Comparison of ENCODE assay signal across 8 mouse cellular contexts in genomic region chr17:23546702-23547505, GRCm38 (mm10). TPM values are rescaled to one million over a fixed set of nuclear protein-coding genes. Genes with fewer than 3 reads are reported as not detected.
DNase-seq lines count a peak whose midpoint lies in the region; ATAC-seq and TF ChIP-seq lines count a peak whose summit lies in the region.

No protein-coding gene starts in this region.

- intact Hi-C loops in heart, postnatal 14 days (cut with DNase I), result no loop called here

- DNase-seq in cerebellum, adult 11-12 months, result peak; percentile 82
- DNase-seq in heart, postnatal 14 days, result peak; percentile 83 to 84
- peak; percentile 78 for DNase-seq in large intestine, adult 2 months (ENCODE audit: low read depth, low spot score)
- peak; percentile 89 for DNase-seq in neural tube, embryonic 11.5 days (ENCODE audit: low spot score)

- peaks cover 69% of the 10 kb centered on the region for H3K4me1 ChIP-seq in E14TG2a.4 (replicated peaks; ENCODE audit: low read depth, low read length)
- H3K4me1 ChIP-seq in forebrain, embryonic 15.5 days, result peaks cover 17% of the 10 kb centered on the region
- H3K4me1 ChIP-seq in liver, embryonic 16.5 days (ENCODE audit: control insufficient read depth, low read depth, low read length), result peaks cover 29% of the 10 kb centered on the region
- no peaks in the 10 kb centered on the region for H3K4me1 ChIP-seq in neural tube, embryonic 11.5 days (ENCODE audit: control insufficient read depth, insufficient read depth, low read length)
- H3K4me1 ChIP-seq in stomach, embryonic 15.5 days, result peaks cover 8% of the 10 kb centered on the region

- peak overlapping the region; percentile 59 for H3K9ac ChIP-seq in forebrain, embryonic 15.5 days (replicated peaks)
- H3K9ac ChIP-seq in liver, embryonic 16.5 days (ENCODE audit: low read depth, low read length), result peak overlapping the region; percentile 85
- H3K9ac ChIP-seq in neural tube, embryonic 11.5 days (ENCODE audit: low read length), result peak overlapping the region; percentile 63
- H3K9ac ChIP-seq in stomach, embryonic 15.5 days, result peak overlapping the region; percentile 77

- WGBS in forebrain, embryonic 15.5 days, result under 1% methylated on average over 42 of the region's 42 CpGs
- 1% methylated on average over 42 of the region's 42 CpGs for WGBS in large intestine, adult 2 months
- under 1% methylated on average over 42 of the region's 42 CpGs for WGBS in liver, embryonic 16.5 days (ENCODE audit: insufficient replicate concordance)
- WGBS in neural tube, embryonic 11.5 days, result under 1% methylated on average over 42 of the region's 42 CpGs
- under 1% methylated on average over 42 of the region's 42 CpGs for WGBS in stomach, embryonic 15.5 days

- no peaks in the 10 kb centered on the region for H3K9me3 ChIP-seq in E14TG2a.4 (ENCODE audit: low read length)
- H3K9me3 ChIP-seq in forebrain, embryonic 15.5 days, result no peaks in the 10 kb centered on the region
- no peaks in the 10 kb centered on the region for H3K9me3 ChIP-seq in liver, embryonic 16.5 days (replicated peaks; ENCODE audit: control insufficient read depth, low read length)
- no peaks in the 10 kb centered on the region for H3K9me3 ChIP-seq in neural tube, embryonic 11.5 days (ENCODE audit: control insufficient read depth, low read length)
- no peaks in the 10 kb centered on the region for H3K9me3 ChIP-seq in stomach, embryonic 15.5 days

- no peak for TF ChIP-seq CTCF in E14TG2a.4 (conservative IDR thresholded peaks at IDR 0.05; ENCODE audit: low read length)

- peak overlapping the region; percentile 98 for H3K4me3 ChIP-seq in E14TG2a.4 (replicated peaks; ENCODE audit: low read length)
- H3K4me3 ChIP-seq in forebrain, embryonic 15.5 days, result peak overlapping the region; percentile 81
- H3K4me3 ChIP-seq in liver, embryonic 16.5 days (ENCODE audit: low read depth, low read length), result peak overlapping the region; percentile 76
- peak overlapping the region; percentile 65 for H3K4me3 ChIP-seq in neural tube, embryonic 11.5 days (ENCODE audit: low read depth, low read length)
- H3K4me3 ChIP-seq in stomach, embryonic 15.5 days (replicated peaks), result peak overlapping the region; percentile 77

- H3K27ac ChIP-seq in forebrain, embryonic 15.5 days (replicated peaks), result peak overlapping the region; percentile 42
- H3K27ac ChIP-seq in liver, embryonic 16.5 days (ENCODE audit: low read length), result peak overlapping the region; percentile 85
- H3K27ac ChIP-seq in neural tube, embryonic 11.5 days (ENCODE audit: low read depth, low read length), result peak overlapping the region; percentile 23; the same call in 1 of the 2 replicates
- H3K27ac ChIP-seq in stomach, embryonic 15.5 days, result peak overlapping the region; percentile 89

- peak; percentile 15 for ATAC-seq in forebrain, embryonic 15.5 days (replicated peaks)
- peak; percentile 30 for ATAC-seq in liver, embryonic 16.5 days (ENCODE audit: low read depth)
- peak; percentile 22 for ATAC-seq in neural tube, embryonic 11.5 days (ENCODE audit: insufficient read depth, low FRiP score, low TSS enrichment)
- ATAC-seq in stomach, embryonic 15.5 days (ENCODE audit: insufficient read depth, low FRiP score, low read depth), result peak; percentile 37; the same call in 1 of the 2 replicates

- no peaks in the 10 kb centered on the region; the same call in 1 of the 2 replicates for H3K27me3 ChIP-seq in E14TG2a.4 (ENCODE audit: insufficient read depth, low read length)
- H3K27me3 ChIP-seq in forebrain, embryonic 15.5 days, result no peaks in the 10 kb centered on the region
- H3K27me3 ChIP-seq in liver, embryonic 16.5 days (ENCODE audit: control insufficient read depth, insufficient read depth, low read depth, low read length), result no peaks in the 10 kb centered on the region
- no peaks in the 10 kb centered on the region for H3K27me3 ChIP-seq in neural tube, embryonic 11.5 days (ENCODE audit: control insufficient read depth, insufficient read depth, low read length)
- H3K27me3 ChIP-seq in stomach, embryonic 15.5 days (replicated peaks), result no peaks in the 10 kb centered on the region

- H3K4me2 ChIP-seq in forebrain, embryonic 15.5 days (replicated peaks), result peak overlapping the region; percentile 53
- peak overlapping the region; percentile 74 for H3K4me2 ChIP-seq in liver, embryonic 16.5 days (ENCODE audit: low read depth, low read length)
- H3K4me2 ChIP-seq in neural tube, embryonic 11.5 days (ENCODE audit: low read depth), result peak overlapping the region; percentile 41
- H3K4me2 ChIP-seq in stomach, embryonic 15.5 days, result peak overlapping the region; percentile 54

- H3K36me3 ChIP-seq in E14TG2a.4 (ENCODE audit: insufficient read depth, low read length), result no peaks in the 10 kb centered on the region
- H3K36me3 ChIP-seq in forebrain, embryonic 15.5 days, result no peaks in the 10 kb centered on the region
- H3K36me3 ChIP-seq in liver, embryonic 16.5 days (ENCODE audit: control insufficient read depth, insufficient read depth), result no peaks in the 10 kb centered on the region
- no peaks in the 10 kb centered on the region for H3K36me3 ChIP-seq in neural tube, embryonic 11.5 days (ENCODE audit: control insufficient read depth, insufficient read depth, low read length)
- no peaks in the 10 kb centered on the region for H3K36me3 ChIP-seq in stomach, embryonic 15.5 days

RNA-seq across cellular contexts. Expression of gene Zfp213, which starts 17.1 kb away (rescaled TPM):
- 21.0 and 21.5 TPM in 2 replicates for polyA plus RNA-seq in forebrain, embryonic 15.5 days (2015; fragmentation: Nextera tagmentation; extraction: Ambion mirVana)
- total RNA-seq in heart, postnatal 14 days (2021), result 1 to 10 TPM; 4.9 to 5.8 TPM
- polyA plus RNA-seq in large intestine, adult 2 months (2012; rRNA removed), result 10.6 and 11.2 TPM in 2 replicates
- polyA plus RNA-seq in liver, embryonic 16.5 days (2015; fragmentation: Nextera tagmentation; extraction: Ambion mirVana), result 4.8 and 5.3 TPM in 2 replicates
- polyA plus RNA-seq in neural tube, embryonic 11.5 days (2014; fragmentation: Nextera tagmentation; extraction: Ambion mirVana), result 23.4 and 24.3 TPM in 2 replicates
- 16.1 and 18.8 TPM in 2 replicates for polyA plus RNA-seq in stomach, embryonic 15.5 days (2015; fragmentation: Nextera tagmentation; extraction: Ambion mirVana)

RNA-seq across cellular contexts. Expression of gene Zfp13, which starts 52.4 kb away (rescaled TPM):
- polyA plus RNA-seq in forebrain, embryonic 15.5 days (2015; fragmentation: Nextera tagmentation; extraction: Ambion mirVana), result 26.9 and 30.2 TPM in 2 replicates
- total RNA-seq in heart, postnatal 14 days (2021), result 1 to 10 TPM; 4.3 to 5.0 TPM
- polyA plus RNA-seq in large intestine, adult 2 months (2012; rRNA removed), result 4.4 and 5.5 TPM in 2 replicates
- 1.3 and 1.6 TPM in 2 replicates for polyA plus RNA-seq in liver, embryonic 16.5 days (2015; fragmentation: Nextera tagmentation; extraction: Ambion mirVana)
- 19.7 and 20.3 TPM in 2 replicates for polyA plus RNA-seq in neural tube, embryonic 11.5 days (2014; fragmentation: Nextera tagmentation; extraction: Ambion mirVana)
- polyA plus RNA-seq in stomach, embryonic 15.5 days (2015; fragmentation: Nextera tagmentation; extraction: Ambion mirVana), result 10.3 and 12.7 TPM in 2 replicates

RNA-seq across cellular contexts. Expression of gene Zscan10, which starts 53.8 kb away (rescaled TPM):
- polyA plus RNA-seq in forebrain, embryonic 15.5 days (2015; fragmentation: Nextera tagmentation; extraction: Ambion mirVana), result not detected in 2 replicates
- total RNA-seq in heart, postnatal 14 days (2021), result not detected
- polyA plus RNA-seq in large intestine, adult 2 months (2012; rRNA removed), result not detected in 2 replicates
- not detected in 2 replicates for polyA plus RNA-seq in liver, embryonic 16.5 days (2015; fragmentation: Nextera tagmentation; extraction: Ambion mirVana)
- polyA plus RNA-seq in neural tube, embryonic 11.5 days (2014; fragmentation: Nextera tagmentation; extraction: Ambion mirVana), result 0.91 TPM in 1 of 2 replicates, not detected in the other
- polyA plus RNA-seq in stomach, embryonic 15.5 days (2015; fragmentation: Nextera tagmentation; extraction: Ambion mirVana), result 0.12 and 0.18 TPM in 2 replicates

Comparison
In these comparisons a context has a peak if more than half of its experiments do, and no peak if none do; other contexts are left out.
1. Peak in every context shown above with its lines: DNase-seq, ATAC-seq, H3K4me3 ChIP-seq and H3K27ac ChIP-seq.
2. H3K27ac ChIP-seq: peak in every context shown above with its lines; median percentile 89 in stomach, embryonic 15.5 days; 85 in liver, embryonic 16.5 days; 42 in forebrain, embryonic 15.5 days; 23 in neural tube, embryonic 11.5 days.